Mouse (Mus musculus) liver, postnatal 0 days (tissue): ENCODE measurements around the gene Ncbp2.

Source experiments
- CTCF ChIP-seq: sonication (generic); IDR thresholded peaks from 2 replicates; pipeline ENCODE4 v1.5.1; 2016; ENCODE audit warnings: antibody characterized with exemption, low read depth
- EP300 ChIP-seq: IDR thresholded peaks from 2 replicates; pipeline ENCODE4 v1.6.1; 2016; ENCODE audit warnings: antibody characterized with exemption, low read depth, mild to moderate bottlenecking

GRCm38 (mm10) chr16:31926091-31926490, 22.2 kb upstream of the Ncbp2 start:
- TF ChIP-seq CTCF, result no peak
- no peak for TF ChIP-seq EP300
